Mouse (Mus musculus) liver, adult 2 months (tissue): ENCODE results near the gene Chd5. TPM values are rescaled to one million over a fixed set of nuclear protein-coding genes. Genes with fewer than 3 reads are reported as not detected.

Experiments
- DNase-seq: peaks from one replicate; pipeline ENCODE4 v3.0.0-alpha.2; 2011; ENCODE audit warnings: low read depth, low spot score; ENCODE audit errors: extremely low read depth
- H3K27ac ChIP-seq: fragments of 200-500 bp; replicated peaks from 2 replicates; pipeline ENCODE4 v1.5.1; 2012; ENCODE audit warnings: low read depth, mild to moderate bottlenecking, control low read depth, inconsistent platforms, low read length; ENCODE audit not compliant: insufficient read depth
- H3K27me3 ChIP-seq: fragments of 200-500 bp; 2 replicates; pipeline ENCODE4 v1.6.1; 2012; ENCODE audit warnings: mild to moderate bottlenecking, moderate library complexity, low read length, inconsistent platforms; ENCODE audit not compliant: control insufficient read depth, insufficient read depth
- H3K36me3 ChIP-seq: fragments of 200-500 bp; 2 replicates; pipeline ENCODE4 v1.6.1; 2012; ENCODE audit warnings: low read length, inconsistent platforms; ENCODE audit not compliant: control insufficient read depth, insufficient read depth
- H3K4me1 ChIP-seq: fragments of 200-500 bp; 2 replicates; pipeline ENCODE4 v1.6.1; 2011; ENCODE audit warnings: low read length; ENCODE audit not compliant: control insufficient read depth, insufficient read depth
- H3K4me3 ChIP-seq: fragments of 200-500 bp; 2 replicates; pipeline ENCODE4 v1.5.1; 2011; ENCODE audit warnings: low read depth, mild to moderate bottlenecking, control low read depth, low read length, moderate library complexity; ENCODE audit not compliant: insufficient read depth
- H3K79me2 ChIP-seq: fragments of 200-500 bp; 2 replicates; pipeline ENCODE4 v1.6.1; 2012; ENCODE audit warnings: inconsistent platforms, mild to moderate bottlenecking, low read length, moderate library complexity; ENCODE audit not compliant: control insufficient read depth, insufficient read depth
- H3K9ac ChIP-seq: fragments of 200-500 bp; 2 replicates; pipeline ENCODE4 v1.6.1; 2012; ENCODE audit warnings: low read depth, mild to moderate bottlenecking, control low read depth, inconsistent platforms, low read length
- CTCF ChIP-seq: fragments of 200-500 bp; IDR thresholded peaks from 2 replicates; pipeline ENCODE4 v1.5.1; 2011; ENCODE audit warnings: low read depth, low read length, control low read depth
- POLR2A ChIP-seq: fragments of 200-500 bp; IDR thresholded peaks from 2 replicates; pipeline ENCODE4 v1.6.1; 2011; ENCODE audit warnings: low read length, control low read depth; ENCODE audit not compliant: insufficient read depth; ENCODE audit errors: extremely low read depth
- WGBS: fragments of 180-500 bp; shearing (Covaris S2); methylation state at CpG from one replicate; pipeline ENCODE4 v1.1.7; 2018; 5-methylcytosine and 5-hydroxymethylcytosine counted together
- polyA plus RNA-seq: library from polyadenylated mRNA; depleted of rRNA; stranded (reverse); fragments of >200 nt; gene quantifications from 2 replicates; pipeline ENCODE4 v1.2.3, GENCODE M21; 2012
- total RNA-seq: library from RNA; depleted of rRNA; stranded (reverse); fragments of >200 nt; gene quantifications from 2 replicates; pipeline ENCODE4 v1.2.3, GENCODE M21; 2014

Gene Chd5
- total and polyA plus RNA-seq, 2 experiments: under 0.01 TPM; not detected in 1

DNA sequence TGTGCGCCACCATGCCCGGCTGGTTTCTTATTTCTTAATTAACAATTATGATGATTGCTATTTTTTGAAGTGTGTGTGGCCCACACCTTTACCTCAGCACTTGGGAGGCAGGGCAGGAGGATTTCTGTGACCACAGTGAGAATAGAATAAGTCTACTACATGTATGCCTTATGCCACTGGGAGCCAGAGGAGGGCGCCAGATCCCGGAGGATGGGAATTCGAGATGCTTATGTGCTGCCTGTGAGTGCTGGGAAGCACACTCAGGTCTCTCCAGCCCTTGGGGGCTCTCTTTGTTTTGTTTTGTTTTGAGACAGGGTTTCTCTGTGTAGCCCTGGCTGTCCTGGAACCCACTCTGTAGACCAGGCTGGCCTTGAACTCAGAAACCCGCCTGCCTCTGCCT, 9.8 kb upstream of the Chd5 start:
- 85% methylated on average over 6 of the region's 6 CpGs for WGBS
- DNase-seq: no peak
- Histone ChIP-seq H3K36me3 (peaks cover 16% of the 10 kb centered on the region; the same call in 1 of the 2 replicates), H3K9ac (no peak overlapping the region), H3K4me1 (peaks cover 10% of the 10 kb centered on the region), H3K79me2 (peaks cover 13% of the 10 kb centered on the region; the same call in 1 of the 2 replicates), H3K27me3 (no peaks in the 10 kb centered on the region), H3K27ac (no peak overlapping the region), H3K4me3 (no peak overlapping the region)
- TF ChIP-seq POLR2A: no peak
- peak; percentile 67 for TF ChIP-seq CTCF

DNA sequence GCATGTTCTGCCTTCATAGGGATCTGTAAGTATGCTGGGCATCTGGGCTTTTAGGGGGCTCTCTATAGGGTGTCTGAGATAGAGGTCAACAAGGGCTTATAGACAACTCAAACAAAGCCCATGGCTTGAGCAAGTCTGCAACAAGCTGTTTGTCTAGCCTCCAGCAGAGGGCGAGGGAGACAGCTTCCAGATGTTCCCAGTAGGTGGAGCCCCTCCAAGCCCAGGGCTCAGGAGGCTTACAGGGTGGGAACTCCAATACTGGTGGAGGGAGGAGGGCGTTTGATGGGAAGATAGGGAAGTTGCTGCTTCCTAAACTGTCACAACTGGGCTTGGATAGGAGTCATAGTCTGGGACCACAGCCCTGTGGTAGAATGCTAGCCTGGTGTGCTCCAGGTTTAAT, 5.5 kb upstream of the Chd5 start:
- Histone ChIP-seq H3K9ac (no peak overlapping the region), H3K4me3 (no peak overlapping the region), H3K27me3 (no peaks in the 10 kb centered on the region), H3K27ac (no peak overlapping the region), H3K4me1 (no peaks in the 10 kb centered on the region), H3K79me2 (no peaks in the 10 kb centered on the region), H3K36me3 (peaks cover 16% of the 10 kb centered on the region; the same call in 1 of the 2 replicates)
- TF ChIP-seq CTCF: peak; percentile 95
- no peak for TF ChIP-seq POLR2A
- WGBS: 39% methylated on average over 2 of the region's 2 CpGs
- peak; percentile 17 for DNase-seq

GRCm38 (mm10) chr4:152333587-152333986, 4.9 kb upstream of the Chd5 start:
- Histone ChIP-seq H3K36me3 (peaks cover 16% of the 10 kb centered on the region; the same call in 1 of the 2 replicates), H3K27me3 (peaks cover 2% of the 10 kb centered on the region; the same call in 1 of the 2 replicates), H3K79me2 (no peaks in the 10 kb centered on the region), H3K27ac (no peak overlapping the region), H3K4me1 (no peaks in the 10 kb centered on the region), H3K9ac (no peak overlapping the region), H3K4me3 (no peak overlapping the region)
- DNase-seq: no peak
- WGBS: 96% methylated on average over 12 of the region's 12 CpGs
- TF ChIP-seq POLR2A (no peak), CTCF (no peak)

DNA sequence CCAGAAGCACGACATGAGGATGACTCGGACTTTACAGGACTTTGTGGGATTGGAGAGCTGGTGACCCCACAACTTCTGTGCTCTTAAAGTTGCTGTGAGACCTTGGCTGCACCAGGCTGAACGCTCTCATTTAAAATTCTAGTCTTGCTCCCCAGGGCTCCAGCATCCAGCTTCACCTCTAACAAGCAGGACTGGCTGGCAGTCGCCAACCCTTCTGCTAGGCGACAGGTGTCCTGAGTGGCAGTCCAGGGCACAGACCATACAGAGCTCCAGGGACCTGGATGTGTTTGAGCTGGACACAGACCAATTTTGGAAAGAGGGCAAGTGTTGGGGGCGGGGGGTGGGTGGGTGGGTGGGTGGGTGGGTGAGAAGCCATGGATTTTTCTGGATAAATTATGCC, 679 bp upstream of the Chd5 start:
- Histone ChIP-seq H3K79me2 (no peaks in the 10 kb centered on the region), H3K36me3 (peaks cover 2% of the 10 kb centered on the region; the same call in 1 of the 2 replicates), H3K4me1 (no peaks in the 10 kb centered on the region), H3K4me3 (no peak overlapping the region), H3K27me3 (peaks cover 11% of the 10 kb centered on the region), H3K9ac (no peak overlapping the region), H3K27ac (no peak overlapping the region)
- no peak for TF ChIP-seq POLR2A
- no peak for TF ChIP-seq CTCF
- 34% methylated on average over 6 of the region's 6 CpGs for WGBS
- DNase-seq: no peak

GRCm38 (mm10) chr4:152339293-152339790, 891 bp downstream of the Chd5 start:
- no peaks in the 10 kb centered on the region for H3K4me1 ChIP-seq
- no peaks in the 10 kb centered on the region for H3K36me3 ChIP-seq
- TF ChIP-seq POLR2A (no peak), CTCF (no peak)
- DNase-seq: no peak
- 7% methylated on average over 26 of the region's 26 CpGs for WGBS
- H3K27me3 ChIP-seq: peaks cover 11% of the 10 kb centered on the region
- H3K27ac ChIP-seq: no peak overlapping the region
- H3K9ac ChIP-seq: no peak overlapping the region
- H3K4me3 ChIP-seq: no peak overlapping the region
- H3K79me2 ChIP-seq: no peaks in the 10 kb centered on the region

DNA sequence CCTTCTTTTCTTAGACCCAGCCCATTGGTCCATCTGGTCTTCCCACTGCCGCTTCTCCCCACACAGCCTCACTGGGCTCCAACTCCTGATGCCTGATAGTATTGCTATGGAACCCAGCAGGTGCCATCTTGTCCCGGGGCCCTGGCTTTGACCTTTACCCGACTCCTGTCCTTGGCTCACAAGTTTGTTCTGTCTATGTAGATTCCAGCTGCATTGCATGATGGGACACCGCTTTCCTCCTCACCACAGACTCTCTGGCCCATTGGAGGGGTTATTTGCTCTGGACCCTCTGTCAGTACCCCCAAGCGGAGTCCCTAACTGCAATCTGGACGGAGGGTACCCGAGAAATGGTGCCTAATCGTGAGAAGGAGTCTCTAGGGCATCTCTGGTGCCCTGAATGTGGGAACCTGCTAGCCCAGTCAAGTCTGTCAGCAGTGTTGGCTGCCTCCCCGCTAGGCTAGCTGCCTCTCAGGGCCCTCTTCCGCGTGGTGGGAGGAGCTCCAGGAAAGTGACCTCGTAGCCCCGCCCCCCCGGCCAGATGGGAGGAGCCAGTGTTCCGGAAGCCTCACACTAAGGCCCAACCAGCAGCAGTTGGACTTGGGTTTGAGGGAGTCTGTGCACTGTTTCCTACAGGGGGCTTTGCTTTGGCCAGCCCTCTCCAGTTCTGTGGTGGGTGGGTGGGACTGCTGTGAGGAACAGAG, 2.3 kb downstream of the Chd5 start:
- WGBS: 39% methylated on average over 15 of the region's 15 CpGs
- H3K27me3 ChIP-seq: peaks cover 11% of the 10 kb centered on the region
- no peaks in the 10 kb centered on the region for H3K79me2 ChIP-seq
- no peak overlapping the region for H3K27ac ChIP-seq
- TF ChIP-seq CTCF: no peak
- no peak for TF ChIP-seq POLR2A
- H3K4me1 ChIP-seq: no peaks in the 10 kb centered on the region
- no peak overlapping the region for H3K9ac ChIP-seq
- DNase-seq: no peak
- no peak overlapping the region for H3K4me3 ChIP-seq
- H3K36me3 ChIP-seq: no peaks in the 10 kb centered on the region
